Mouse (Mus musculus): ENCODE results near the gene Fam241b. TPM values are rescaled to one million over a fixed set of nuclear protein-coding genes. Genes with fewer than 3 reads are reported as not detected.

Fam241b gene
- under 1 TPM; 0.52 to 0.70 TPM for total RNA-seq (2021)
- long read RNA-seq, experiment 1: 0 reads
- long read RNA-seq, experiment 2: 0 reads

DNA sequence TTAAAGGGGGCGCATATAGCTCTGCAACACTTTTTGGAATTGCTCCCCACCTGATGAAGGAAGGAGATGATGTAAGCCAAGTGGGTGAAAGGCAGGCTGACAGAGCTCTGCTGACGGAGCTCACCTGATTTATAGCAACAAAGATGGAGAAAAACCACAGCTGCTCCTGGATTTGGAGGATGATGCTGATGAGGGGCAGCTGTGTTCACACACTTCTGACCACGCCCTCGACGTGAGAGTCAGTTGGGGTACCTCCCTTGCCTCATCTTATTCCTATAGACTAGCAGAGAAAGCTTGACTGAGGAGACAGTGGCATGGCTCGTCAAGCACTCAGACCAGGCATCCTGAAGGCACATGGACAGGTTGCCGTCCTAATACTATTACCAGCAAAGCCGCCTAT is at the start of gene Fam241b:
Gene Fam241b (minus strand): TSS at position 101 of the 400 bp plus-strand sequence.
- no peak for DNase-seq

- peak; percentile 73 for DNase-seq
These were observed 49.0 kb upstream of the Fam241b start for GRCm38 (mm10) chr10:62192701-62193157.

DNA sequence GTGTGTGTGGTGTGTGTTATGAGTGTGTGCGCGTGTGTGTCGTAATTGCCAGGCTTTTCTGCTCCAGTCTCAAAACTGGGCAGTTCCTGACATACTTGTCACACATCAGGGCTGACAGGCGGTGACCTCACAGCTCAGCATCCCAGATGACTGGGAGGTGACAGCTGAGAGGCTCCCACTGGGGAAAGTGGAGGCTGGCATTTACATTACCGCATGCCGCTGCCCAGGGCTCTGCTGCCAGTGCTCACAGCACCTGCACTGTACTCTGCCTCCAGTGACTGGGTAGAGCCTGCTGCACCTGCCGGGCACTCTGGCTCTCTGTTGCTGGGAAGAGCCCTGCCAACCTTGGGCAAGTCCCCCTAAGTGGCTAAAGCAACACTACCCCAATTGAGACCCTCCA is 47.1 kb upstream of the Fam241b start:
- no peak for DNase-seq

- no peak for DNase-seq
These were observed 46.2 kb upstream of the Fam241b start for GRCm38 (mm10) chr10:62189910-62190309.

GRCm38 (mm10) chr10:62189303-62189702 is 45.6 kb upstream of the Fam241b start:
- no peak for DNase-seq

- peak; percentile 89 for DNase-seq
These were observed 43.2 kb upstream of the Fam241b start for GRCm38 (mm10) chr10:62186882-62187281.

GRCm38 (mm10) chr10:62183053-62183452 is 39.3 kb upstream of the Fam241b start:
- peak; percentile 97 for DNase-seq

- DNase-seq: no peak
These were observed 38.8 kb upstream of the Fam241b start for GRCm38 (mm10) chr10:62182471-62183014.

GRCm38 (mm10) chr10:62181701-62182100 is 38.0 kb upstream of the Fam241b start:
- no peak for DNase-seq

GRCm38 (mm10) chr10:62179944-62180343 is 36.2 kb upstream of the Fam241b start:
- DNase-seq: no peak

DNA sequence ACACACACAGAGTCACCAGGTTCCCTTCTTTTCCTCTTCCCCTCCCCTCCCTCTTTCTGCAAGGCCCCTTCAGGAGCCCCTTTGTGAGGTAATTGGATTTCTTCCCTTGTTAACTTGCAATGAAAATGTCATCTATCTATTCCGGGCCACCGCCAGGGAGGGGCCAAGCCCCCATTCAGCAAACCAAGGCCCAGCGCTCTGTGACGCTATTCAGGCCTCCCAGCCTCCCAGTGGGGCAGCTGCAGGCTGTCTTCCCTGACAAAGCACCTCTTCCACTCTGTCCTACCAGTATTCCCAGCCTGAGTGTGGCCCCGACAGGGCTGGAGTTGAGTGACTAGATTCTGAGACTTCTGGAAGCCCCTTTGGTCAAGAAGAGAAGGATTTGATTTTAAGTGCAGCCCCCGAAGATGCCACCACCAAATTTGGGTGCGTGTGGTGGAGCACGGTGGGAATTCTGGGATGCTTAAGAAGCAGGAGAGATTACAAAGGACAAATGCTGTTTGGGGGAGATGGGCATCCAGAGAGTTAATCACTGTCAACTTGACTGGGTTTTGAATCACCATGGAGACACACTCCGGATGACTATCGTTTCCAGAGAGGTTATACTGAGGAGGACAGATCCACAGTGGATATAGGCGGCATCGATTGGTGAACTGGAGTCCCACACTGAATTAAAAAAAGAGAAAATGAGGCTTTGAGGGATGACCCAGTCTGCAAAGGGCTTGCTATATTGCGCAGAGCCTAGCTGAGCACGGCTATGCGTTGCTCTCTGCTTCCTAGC is 31.0 kb upstream of the Fam241b start:
- no peak for DNase-seq

- no peak for DNase-seq
These were observed 30.3 kb upstream of the Fam241b start for GRCm38 (mm10) chr10:62173941-62174448.

DNA sequence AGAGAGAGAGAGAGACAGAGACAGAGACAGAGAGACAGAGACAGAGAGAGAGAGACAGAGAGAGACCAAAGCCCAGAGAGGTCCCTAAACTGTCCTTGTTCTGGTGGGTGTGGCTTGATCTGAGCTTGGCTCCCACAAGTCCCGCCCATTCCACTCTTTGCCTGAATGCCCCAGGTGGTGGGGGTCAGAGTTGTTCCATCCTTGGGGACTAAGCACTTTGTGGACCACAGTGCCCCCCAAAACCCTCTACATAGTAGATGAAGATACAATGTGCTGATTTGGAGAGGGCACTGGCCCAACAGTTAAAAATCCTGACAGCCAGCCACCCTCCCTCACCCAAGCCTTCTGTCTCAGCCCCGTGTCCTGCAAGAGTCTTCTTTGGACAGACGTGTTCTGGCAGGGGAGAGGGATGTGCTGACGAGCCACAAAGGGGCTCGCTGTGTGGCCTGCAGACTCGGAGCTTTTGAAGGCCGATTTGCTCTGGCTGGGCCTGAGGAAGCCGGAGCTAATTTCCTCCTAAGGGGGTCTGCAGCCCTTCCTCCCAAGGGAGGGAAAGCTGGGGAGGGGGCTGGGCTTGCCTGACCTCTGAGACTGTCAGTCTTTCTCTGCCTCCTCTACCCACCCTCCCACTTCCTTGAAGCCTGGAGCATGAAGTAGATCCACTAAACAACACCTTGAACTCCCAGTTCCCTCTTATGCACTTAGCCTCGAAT is 29.3 kb upstream of the Fam241b start:
- no peak for DNase-seq

DNA sequence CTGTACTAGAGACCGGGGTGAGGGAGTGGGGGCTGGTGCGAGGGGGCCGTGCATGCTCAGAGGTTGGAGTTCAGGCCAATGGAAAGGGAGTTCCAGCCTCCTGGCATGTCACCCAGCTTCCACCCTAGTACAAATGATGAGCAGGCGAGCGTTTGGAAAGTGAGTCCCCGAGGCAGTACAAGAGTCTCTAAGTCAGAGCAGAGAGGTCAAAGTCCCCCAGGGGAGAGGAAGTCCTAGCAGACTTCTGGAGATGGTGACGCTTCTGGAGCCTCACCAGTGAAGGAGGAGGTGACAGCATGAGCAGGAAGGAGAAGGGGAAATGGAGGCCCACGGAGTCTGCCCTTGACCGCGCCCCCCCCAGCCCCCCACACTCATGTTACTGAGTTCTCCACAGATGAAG is 18.7 kb upstream of the Fam241b start:
- DNase-seq: no peak

DNA sequence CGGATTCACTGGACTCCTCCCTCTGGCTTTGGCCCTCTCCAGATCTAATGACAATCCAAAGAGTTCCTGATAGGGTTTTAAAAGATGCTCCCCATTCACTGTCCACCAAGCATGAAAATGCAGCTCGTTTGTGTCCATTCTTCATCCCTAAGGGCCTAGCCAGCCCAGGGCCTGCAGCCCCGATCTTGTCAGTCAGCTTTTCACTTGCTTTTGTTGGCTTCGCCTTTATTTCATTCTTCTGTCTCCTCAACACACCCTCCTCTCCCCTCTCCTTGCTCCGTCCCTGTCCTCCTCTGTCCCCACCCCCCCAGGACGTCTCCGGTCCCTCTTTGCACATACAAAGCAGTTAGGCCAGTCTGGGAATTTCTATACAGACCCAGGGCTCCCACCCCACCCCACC is 6.2 kb upstream of the Fam241b start:
- no peak for DNase-seq

GRCm38 (mm10) chr10:62147466-62148248 is 3.9 kb upstream of the Fam241b start:
- DNase-seq: no peak

- no peak for DNase-seq
These were observed 2.2 kb upstream of the Fam241b start for GRCm38 (mm10) chr10:62145957-62146356.

GRCm38 (mm10) chr10:62138040-62138439 is 5.7 kb downstream of the Fam241b start:
- DNase-seq: no peak

GRCm38 (mm10) chr10:62137150-62137549 is 6.6 kb downstream of the Fam241b start:
- no peak for DNase-seq

- no peak for DNase-seq
These were observed 7.8 kb downstream of the Fam241b start for GRCm38 (mm10) chr10:62135696-62136470.

DNA sequence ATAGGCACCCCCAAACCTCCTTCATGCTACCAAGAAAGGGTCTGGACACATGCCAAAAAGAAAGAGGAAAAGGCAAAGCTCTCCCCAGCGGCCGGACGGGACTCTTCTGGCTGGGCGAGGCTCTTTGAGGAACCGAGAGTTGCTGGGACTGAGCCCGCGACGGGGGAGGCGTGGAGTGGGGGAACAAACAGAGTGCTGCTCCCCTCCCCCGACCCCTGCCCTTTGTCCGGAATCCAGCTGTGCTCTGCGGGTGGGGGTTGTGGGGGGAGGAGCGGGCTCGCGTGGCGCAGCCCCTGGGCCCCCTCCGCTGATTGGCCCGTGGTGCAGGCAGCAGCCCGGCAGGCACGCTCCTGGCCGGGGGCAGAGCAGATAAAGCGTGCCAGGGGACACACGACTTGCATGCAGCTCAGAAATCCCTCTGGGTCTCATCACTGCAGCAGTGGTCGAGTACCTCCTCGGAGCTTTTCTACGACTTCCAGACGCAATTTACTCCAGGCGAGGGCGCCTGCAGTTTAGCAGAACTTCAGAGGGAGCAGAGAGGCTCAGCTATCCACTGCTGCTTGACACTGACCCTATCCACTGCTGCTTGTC is 10.9 kb downstream of the Fam241b start, which contains the start of gene Neurog3:
Gene Neurog3 (plus strand): TSS at position 400 of the 591 bp plus-strand sequence.
- DNase-seq: no peak

Data from gastrocnemius, postnatal 10 days (tissue).